Mouse (Mus musculus) layer of hippocampus, postnatal 36 days (tissue): ENCODE data around the gene Txnrd2. TPM values are rescaled to one million over a fixed set of nuclear protein-coding genes. Genes with fewer than 3 reads are reported as not detected.

Source experiments
- DNase-seq, 2 experiments: peaks; one replicate each; pipeline ENCODE4 v3.0.0; 2022
- total RNA-seq, 2 experiments: library from RNA; stranded (reverse); gene quantifications; 2 replicates each; pipeline ENCODE4 v1.2.3; 2021

The Txnrd2 gene
- total RNA-seq, 2 experiments from 2014 or later = 19.6 to 21.7 TPM

- no peak for DNase-seq
Observed at GRCm38 (mm10) chr16:18394056-18394455, 32.1 kb upstream of the Txnrd2 start.

DNA sequence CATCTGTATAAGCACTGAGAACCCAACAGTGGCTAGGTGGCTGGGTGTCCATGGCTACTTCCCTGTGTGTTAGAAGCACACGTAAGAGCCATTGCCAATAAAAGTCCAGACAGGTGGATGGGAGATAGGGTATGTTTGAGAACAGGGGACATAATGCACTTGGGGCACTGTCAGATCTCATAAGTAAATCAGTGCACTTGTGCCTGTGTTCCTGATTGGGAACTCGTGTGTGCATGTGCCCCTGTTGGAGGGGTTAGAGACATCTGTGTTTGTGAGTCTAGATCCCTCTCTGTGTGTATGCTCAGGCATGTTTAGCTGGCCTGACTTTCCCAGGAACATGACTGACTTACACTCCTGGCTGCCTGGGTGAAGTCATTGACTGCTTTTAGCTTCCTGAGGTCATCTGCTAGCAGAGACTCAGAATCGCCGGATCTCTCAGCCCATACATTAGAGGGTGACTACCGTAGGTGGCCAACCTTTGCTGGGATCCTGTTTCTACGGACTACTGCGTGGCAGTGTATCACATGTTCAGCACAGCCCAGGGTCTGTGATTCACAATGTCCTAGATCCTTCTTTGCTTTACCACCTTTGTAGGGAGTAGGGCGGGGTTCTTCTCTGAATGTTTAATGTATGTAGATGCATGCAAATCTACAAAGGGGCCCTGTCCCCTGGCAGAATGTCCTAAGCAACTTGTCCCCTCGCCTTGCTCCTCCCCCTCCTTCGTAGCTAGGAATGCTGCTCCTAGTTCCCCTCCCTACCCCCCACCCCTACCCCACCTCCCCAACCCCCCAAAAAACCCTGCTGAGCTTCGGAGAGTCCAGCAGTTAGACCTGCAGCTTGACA is 31.2 kb upstream of the Txnrd2 start:
- no peak for DNase-seq

DNA sequence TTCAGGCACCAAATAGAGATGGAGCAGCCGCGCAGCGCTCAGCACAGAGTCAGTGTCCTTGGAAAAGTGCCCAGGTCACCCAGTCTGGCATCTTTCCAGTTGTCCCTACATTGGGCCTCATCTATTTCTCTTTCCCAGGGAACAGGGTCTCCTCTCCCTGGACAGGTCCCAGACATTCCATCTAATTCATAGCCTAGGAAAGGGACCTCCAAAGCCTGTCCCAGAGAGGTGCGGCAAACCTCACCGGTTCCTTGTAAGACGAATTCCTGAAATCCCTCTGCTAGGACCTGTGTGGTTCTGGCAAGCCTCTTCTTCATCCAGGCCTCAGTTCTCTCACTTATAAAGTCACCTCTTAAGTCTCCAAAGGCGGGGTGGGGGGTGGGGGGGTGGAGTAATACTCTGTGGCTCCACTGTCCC is 30.6 kb upstream of the Txnrd2 start:
- no peak for DNase-seq

DNA sequence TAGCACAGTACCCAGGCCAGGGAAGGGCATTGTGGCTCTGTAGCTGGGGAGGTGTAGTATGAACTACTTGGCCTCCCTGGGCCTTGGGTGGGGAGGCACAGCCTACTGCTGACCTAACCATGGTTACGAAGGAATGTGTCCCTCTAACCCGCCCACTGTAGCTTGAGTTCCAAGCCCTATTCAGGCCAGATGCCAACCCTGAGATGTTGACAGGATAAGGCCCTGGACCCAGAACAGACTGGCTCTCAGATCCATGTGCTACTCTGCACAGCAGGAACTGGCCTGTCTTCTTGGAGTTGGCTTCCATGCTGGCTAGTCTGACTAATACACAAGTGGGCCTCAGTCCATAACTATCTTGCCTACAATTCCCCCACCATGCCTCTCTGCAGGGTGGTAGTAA is 30.0 kb upstream of the Txnrd2 start:
- DNase-seq = no peak

DNA sequence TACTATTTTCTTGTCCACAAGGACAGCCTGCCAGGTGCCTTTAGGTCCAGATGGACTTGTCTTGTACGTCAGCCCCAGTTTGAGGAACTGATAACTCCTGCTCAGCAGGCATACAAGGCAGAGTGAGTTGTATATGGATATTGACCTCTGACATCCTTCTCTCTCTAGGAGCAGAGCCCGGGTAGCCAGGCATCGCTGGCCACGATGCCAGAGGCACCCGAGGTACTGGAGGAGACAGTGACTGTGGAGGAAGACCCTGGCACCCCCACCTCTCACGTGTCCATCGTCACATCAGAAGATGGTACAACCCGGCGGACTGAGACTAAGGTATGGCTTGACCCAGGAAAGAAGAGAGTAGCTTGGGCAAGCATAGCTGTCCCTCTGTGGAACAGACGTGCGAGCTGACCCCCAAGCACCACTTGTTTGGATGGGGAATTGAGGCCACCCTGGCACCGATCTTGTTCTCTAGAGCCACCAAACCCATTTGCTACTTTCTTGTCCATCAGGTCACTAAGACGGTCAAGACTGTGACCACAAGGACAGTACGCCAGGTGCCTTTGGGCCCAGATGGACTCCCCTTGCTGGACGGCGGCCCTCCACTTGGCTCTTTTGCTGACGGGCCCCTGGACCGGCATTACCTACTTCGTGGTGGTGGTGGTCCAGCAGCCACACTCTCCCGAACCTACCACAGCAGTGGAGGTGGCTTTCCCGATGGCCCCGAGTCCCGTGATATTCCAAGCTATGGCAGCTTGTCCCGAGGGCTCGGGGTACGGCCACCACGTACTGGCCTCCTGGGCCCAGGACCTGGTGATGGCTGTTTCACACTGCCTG is 29.2 kb upstream of the Txnrd2 start:
- DNase-seq = no peak

DNA sequence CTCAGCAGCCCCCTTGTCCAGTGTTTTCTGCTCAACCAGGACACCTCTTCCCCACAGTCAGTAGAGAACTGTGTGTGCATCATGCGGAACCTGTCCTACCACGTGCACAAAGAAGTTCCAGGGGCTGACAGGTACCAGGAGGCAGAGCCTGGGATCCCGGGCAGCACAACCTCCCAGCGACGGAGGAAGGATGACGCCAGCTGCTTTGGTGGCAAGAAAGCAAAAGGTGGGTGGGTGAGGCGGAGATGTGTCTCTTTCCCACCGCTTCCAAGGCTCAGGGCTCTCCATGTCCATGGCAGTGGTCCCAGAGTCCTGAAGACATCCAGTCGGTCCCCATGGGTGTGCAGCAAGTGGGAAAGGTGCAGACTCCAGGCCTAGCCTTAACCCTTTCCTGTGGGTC is 26.2 kb upstream of the Txnrd2 start:
- no peak for DNase-seq

DNA sequence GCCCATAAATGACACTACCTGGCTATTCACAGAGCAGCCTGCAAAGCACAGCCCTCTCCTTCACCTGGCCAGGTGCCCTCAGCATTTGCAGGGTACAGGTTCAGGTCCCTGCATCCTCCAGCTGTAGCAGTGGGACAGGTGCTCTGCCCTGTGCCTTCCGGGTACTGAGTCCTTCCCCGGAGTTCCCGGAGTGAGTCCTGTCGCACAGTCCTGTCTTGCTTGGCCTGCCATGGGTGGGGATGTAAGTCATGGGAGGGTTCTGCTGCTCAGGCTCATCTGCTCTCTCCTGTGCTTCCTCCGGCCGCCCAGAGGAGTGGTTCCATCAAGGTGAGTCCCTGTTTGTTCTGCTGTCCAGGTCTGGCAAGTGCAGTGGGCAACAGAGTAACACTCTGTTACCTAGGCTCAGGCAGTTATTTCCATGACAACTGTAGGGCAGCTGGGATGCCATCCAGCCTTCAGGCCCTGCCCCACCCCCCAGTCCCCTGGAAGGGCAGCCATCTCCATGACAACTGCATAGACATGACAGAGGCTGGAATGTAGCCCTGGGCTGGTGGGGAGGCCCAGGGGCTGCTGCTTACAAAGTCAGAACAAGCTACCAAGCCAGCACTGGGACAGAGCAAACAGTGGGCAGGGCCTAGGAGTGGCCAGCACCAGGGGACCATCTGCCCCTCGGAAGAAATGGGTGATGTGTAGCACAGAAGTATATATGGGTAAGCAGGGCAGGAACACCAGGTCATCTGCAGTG is 25.5 kb upstream of the Txnrd2 start:
- DNase-seq = no peak

- DNase-seq = no peak
Observed at GRCm38 (mm10) chr16:18403285-18403684, 22.9 kb upstream of the Txnrd2 start.

DNA sequence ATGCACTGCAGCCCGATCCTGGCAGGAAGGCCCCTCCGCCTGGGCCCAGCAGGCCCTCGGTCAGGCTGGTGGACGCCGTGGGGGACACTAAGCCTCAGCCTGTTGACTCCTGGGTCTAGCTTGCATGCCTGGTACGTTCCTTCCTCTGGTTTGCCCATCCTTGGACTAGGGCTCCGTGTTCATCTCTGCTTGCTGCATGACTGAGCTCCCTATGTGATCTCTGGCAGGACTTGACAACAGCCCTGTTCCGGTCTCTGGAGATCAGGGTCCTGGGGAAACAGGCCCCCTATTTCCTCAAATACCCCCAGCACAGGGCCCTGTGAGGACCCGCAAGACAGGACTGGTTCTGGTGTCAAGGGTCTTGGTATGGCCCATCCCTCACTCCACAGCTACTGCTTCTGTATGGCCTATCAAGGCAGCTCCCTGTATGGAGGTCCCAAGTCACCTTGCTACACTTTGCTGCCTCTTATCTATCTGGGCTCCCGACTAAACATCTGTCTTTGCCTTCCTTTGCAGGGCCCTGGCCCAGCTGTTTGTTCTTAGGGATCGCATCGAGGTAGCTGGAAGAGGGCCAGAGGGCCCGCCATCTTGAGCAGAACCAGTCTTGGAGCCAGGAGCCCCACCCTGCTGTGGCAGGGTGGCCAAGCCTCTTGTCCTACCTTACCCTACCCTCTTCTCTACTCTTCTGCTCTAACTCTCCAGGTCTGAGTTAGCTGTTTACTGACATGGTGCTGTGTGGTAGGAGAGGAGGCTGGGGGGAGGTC is 20.9 kb upstream of the Txnrd2 start:
- no peak for DNase-seq

DNA sequence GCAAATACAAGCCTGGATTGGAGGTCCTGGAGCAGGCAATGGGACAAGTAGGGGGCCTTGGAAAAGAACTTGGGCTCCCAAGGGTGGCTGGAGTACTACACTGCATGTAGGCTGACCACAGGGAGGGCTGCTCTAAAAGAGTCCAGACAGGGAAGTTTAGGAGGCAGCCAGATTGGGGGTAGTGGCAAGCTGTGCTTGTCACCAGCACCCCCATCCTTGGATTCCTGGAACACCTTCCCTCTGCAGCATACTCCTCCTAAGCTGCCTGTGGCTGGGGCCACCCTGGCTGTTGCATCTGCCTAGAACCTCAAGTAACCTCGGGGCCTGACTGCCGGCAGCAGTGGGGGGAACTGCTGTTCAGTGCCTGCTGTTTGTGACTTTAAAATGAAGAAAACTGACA is 20.3 kb upstream of the Txnrd2 start:
- DNase-seq = no peak

- peak in 1 of 2 experiments; percentile 63 for DNase-seq
Observed at GRCm38 (mm10) chr16:18406293-18406692, 19.9 kb upstream of the Txnrd2 start.

- DNase-seq = no peak
Observed at GRCm38 (mm10) chr16:18407912-18408311, 18.3 kb upstream of the Txnrd2 start.

DNA sequence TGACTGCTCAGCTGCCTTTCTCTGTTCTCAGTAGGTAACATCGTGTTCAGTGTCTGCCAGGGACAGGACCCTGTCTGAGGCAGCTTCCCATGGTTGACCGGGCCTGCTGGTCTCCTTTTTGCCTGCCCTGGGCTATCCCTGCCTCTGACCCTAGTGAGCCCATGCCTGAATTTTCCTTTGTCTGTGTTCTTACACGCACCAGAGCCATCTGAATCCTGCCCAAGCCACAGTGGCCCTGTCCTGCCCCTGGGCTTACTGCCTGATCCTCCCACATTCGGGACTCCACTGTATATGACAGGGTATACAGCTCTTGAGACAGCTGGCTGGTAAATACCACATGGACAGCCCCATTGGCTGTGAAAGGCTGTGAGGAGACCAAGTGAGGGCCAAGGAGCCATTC is 16.4 kb upstream of the Txnrd2 start:
- no peak for DNase-seq

- no peak for DNase-seq
Observed at GRCm38 (mm10) chr16:18410418-18410817, 15.8 kb upstream of the Txnrd2 start.

GRCm38 (mm10) chr16:18411026-18411649 is 15.0 kb upstream of the Txnrd2 start:
- DNase-seq = no peak

GRCm38 (mm10) chr16:18411802-18412476 is 14.2 kb upstream of the Txnrd2 start:
- DNase-seq = peak in 1 of 2 experiments; percentile 51

- DNase-seq = no peak
Observed at GRCm38 (mm10) chr16:18413032-18413816, 13.0 kb upstream of the Txnrd2 start.

DNA sequence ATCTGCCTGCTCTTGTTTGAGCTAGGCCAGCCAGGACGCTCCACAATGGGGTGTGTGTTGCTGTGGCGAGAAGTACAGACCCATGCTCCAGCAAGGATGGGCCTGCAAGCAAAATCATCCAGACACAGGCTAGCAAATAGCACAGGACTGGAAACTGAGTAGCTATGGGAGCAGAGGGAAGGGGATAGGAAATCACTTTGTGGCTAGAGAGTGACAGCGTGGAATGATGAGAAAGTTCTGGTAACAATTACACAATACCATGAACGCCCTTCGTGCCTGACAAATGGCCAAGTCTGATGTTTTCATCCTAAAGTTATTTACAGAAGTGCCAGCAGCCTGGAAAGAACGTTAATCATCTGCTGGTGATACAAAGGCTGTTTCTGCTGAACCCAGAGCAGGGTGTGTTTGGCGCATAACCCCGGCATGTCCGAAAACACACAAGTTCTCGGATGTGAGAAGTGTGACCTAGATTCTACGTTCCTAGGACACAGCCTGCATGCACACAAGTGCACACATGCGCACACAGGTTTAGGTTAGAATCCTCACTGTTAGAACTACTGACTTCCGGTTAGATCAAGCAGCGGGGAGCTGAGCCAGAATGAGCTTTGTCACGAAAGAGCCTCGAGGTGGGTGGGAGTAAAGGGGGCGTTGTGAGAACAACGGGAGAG is 10.0 kb upstream of the Txnrd2 start:
- no peak for DNase-seq

- DNase-seq = no peak
Observed at GRCm38 (mm10) chr16:18416837-18417236, 9.3 kb upstream of the Txnrd2 start.

- no peak for DNase-seq
Observed at GRCm38 (mm10) chr16:18417491-18417890, 8.7 kb upstream of the Txnrd2 start.
